Comparison of ENCODE assay signal across 9 mouse cellular contexts in the genomic region with DNA sequence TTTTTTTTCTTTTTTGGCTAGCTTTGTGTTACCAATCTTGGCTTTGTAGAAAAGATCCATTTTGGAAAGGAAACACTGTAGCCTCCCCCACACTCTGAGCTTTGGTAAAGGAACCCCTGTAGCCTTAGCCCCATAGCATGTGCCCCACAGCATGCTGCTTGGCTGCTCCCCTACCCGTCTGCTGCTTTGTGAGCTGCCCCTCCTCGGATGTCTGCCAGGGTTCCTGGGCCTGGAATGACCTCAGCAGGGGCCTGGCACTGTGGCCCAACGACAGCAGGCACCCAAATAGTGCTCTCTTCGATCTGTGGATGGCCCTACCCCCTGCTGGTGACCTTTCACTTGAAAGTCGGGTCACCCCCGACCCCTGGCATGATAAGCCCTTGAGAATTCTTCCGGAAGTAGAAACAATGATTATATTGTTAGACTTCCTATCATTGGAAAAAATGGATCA.
DNase-seq lines count a peak whose midpoint lies in the region; ATAC-seq lines count a peak whose summit lies in the region.
"Had no signal": no experiment of that assay in that cellular context is flagged by ENCODE, and none has a peak within 500 bp of the region (broad histone marks: within the 10 kb centered on the region; RNA-seq: fewer than 3 reads in every experiment).

No protein-coding gene starts in this region.

- peaks cover 47% of the 10 kb centered on the region for H3K4me1 ChIP-seq in forebrain, embryonic 15.5 days
- H3K4me1 ChIP-seq in forebrain, embryonic 12.5 days = peaks cover 49% of the 10 kb centered on the region
- H3K4me1 ChIP-seq in hindbrain, embryonic 14.5 days (replicated peaks; ENCODE audit: control insufficient read depth, insufficient read depth, low read length) = peaks cover 41% of the 10 kb centered on the region

- peak; percentile 79 for ATAC-seq in forebrain, embryonic 15.5 days (replicated peaks)
- ATAC-seq in forebrain, embryonic 12.5 days (ENCODE audit: low FRiP score) = no peak
- ATAC-seq in hindbrain, embryonic 14.5 days (ENCODE audit: low FRiP score) = 0 out of 2 replicates have a peak, but pooled peaks have one; percentile 28
- ATAC-seq in megakaryocyte-erythroid progenitor cell, adult 5-6 weeks (replicated peaks; ENCODE audit: low FRiP score, low TSS enrichment, poor library complexity, severe bottlenecking) = no peak

- H3K36me3 ChIP-seq in forebrain, embryonic 15.5 days = no peaks in the 10 kb centered on the region
- peaks cover 8% of the 10 kb centered on the region for H3K36me3 ChIP-seq in forebrain, embryonic 12.5 days (replicated peaks)
- H3K36me3 ChIP-seq in hindbrain, embryonic 14.5 days (replicated peaks; ENCODE audit: control insufficient read depth, insufficient read depth) = no peaks in the 10 kb centered on the region

- no peaks in the 10 kb centered on the region for H3K9me3 ChIP-seq in forebrain, embryonic 15.5 days
- no peaks in the 10 kb centered on the region for H3K9me3 ChIP-seq in forebrain, embryonic 12.5 days
- no peaks in the 10 kb centered on the region for H3K9me3 ChIP-seq in hindbrain, embryonic 14.5 days (ENCODE audit: control insufficient read depth, low read length)
- H3K9me3 ChIP-seq: neural tube, embryonic 13.5 days had no signal

- no peak overlapping the region for H3K4me3 ChIP-seq in forebrain, embryonic 15.5 days
- no peak overlapping the region for H3K4me3 ChIP-seq in forebrain, embryonic 12.5 days (replicated peaks)
- H3K4me3 ChIP-seq in hindbrain, embryonic 14.5 days (replicated peaks; ENCODE audit: low read length) = no peak overlapping the region
- H3K4me3 ChIP-seq: neural tube, embryonic 13.5 days had no signal

- WGBS in forebrain, embryonic 15.5 days = 35% methylated on average over 7 of the region's 7 CpGs
- 34% methylated on average over 7 of the region's 7 CpGs for WGBS in forebrain, embryonic 12.5 days
- WGBS in hindbrain, embryonic 14.5 days = 23% methylated on average over 7 of the region's 7 CpGs

- H3K27me3 ChIP-seq in forebrain, embryonic 15.5 days = no peaks in the 10 kb centered on the region
- H3K27me3 ChIP-seq in forebrain, embryonic 12.5 days = peaks cover 10% of the 10 kb centered on the region
- H3K27me3 ChIP-seq in hindbrain, embryonic 14.5 days (ENCODE audit: control insufficient read depth, insufficient read depth, low read length) = no peaks in the 10 kb centered on the region
- H3K27me3 ChIP-seq: neural tube, embryonic 13.5 days had no signal

- DNase-seq in MN1 (ENCODE audit: low spot score) = peak; percentile 54
- DNase-seq in cerebellum, postnatal 25 days = peak; percentile 93 to 95
- DNase-seq in hindbrain, embryonic 14.5 days (ENCODE audit: low spot score) = no peak
- DNase-seq in urinary bladder, postnatal 4 days (ENCODE audit: low spot score in 2 of 2) = no peak
- no peak for DNase-seq in urinary bladder, postnatal 10 days (ENCODE audit: low spot score)

- H3K4me2 ChIP-seq in forebrain, embryonic 15.5 days (replicated peaks) = no peak overlapping the region
- H3K4me2 ChIP-seq in forebrain, embryonic 12.5 days = no peak overlapping the region
- H3K4me2 ChIP-seq in hindbrain, embryonic 14.5 days (replicated peaks) = no peak overlapping the region
- H3K4me2 ChIP-seq: neural tube, embryonic 13.5 days had no signal

- no peak overlapping the region for H3K9ac ChIP-seq in forebrain, embryonic 15.5 days (replicated peaks)
- H3K9ac ChIP-seq in forebrain, embryonic 12.5 days = no peak overlapping the region
- no peak overlapping the region for H3K9ac ChIP-seq in hindbrain, embryonic 14.5 days

- H3K27ac ChIP-seq in forebrain, embryonic 15.5 days (replicated peaks) = peak overlapping the region; percentile 9; the same call in 1 of the 2 replicates
- H3K27ac ChIP-seq in forebrain, embryonic 12.5 days = no peak overlapping the region
- no peak overlapping the region for H3K27ac ChIP-seq in hindbrain, embryonic 14.5 days
- H3K27ac ChIP-seq: neural tube, embryonic 13.5 days had no signal

Comparison
In these comparisons a context has a peak if more than half of its experiments do, and no peak if none do; other contexts are left out.
1. ATAC-seq: peak in forebrain, embryonic 15.5 days (single experiment) and hindbrain, embryonic 14.5 days (single experiment); none in forebrain, embryonic 12.5 days (single experiment) and megakaryocyte-erythroid progenitor cell, adult 5-6 weeks (single experiment).
2. DNase-seq: peak in MN1 (single experiment) and cerebellum, postnatal 25 days (2 of 2); none in hindbrain, embryonic 14.5 days (single experiment), urinary bladder, postnatal 4 days (0 of 2) and urinary bladder, postnatal 10 days (single experiment).